Mouse (Mus musculus) gastrocnemius, postnatal 14 days (tissue): ENCODE results near the gene Zdhhc9. TPM values are rescaled to one million over a fixed set of nuclear protein-coding genes. Genes with fewer than 3 reads are reported as not detected.

Experiments
- DNase-seq: peaks from one replicate; pipeline ENCODE4 v3.0.0; 2021; ENCODE audit warnings: mixed read lengths
- intact Hi-C: fragments of 180-260 bp; cut with DNase I; formaldehyde crosslinking; loops from one replicate; pipeline ENCODE4 v1.15.1; 2025; ENCODE audit warnings: low total_unique reads
- total RNA-seq, 2 experiments: library from RNA; stranded (reverse); gene quantifications; 2 replicates each; pipeline ENCODE4 v1.2.3; 2021

Gene Zdhhc9
- total RNA-seq, 2 experiments from 2014 or later = 7.4 to 9.5 TPM

GRCm38 (mm10) chrX:48191261-48191660, 17.4 kb downstream of the Zdhhc9 start:
- intact Hi-C loops = no loop called here

GRCm38 (mm10) chrX:48184703-48185102, 24.0 kb downstream of the Zdhhc9 start:
- intact Hi-C loops = loop anchor here (10.0 kb wide), 1 partner anchor 80 kb away; no protein-coding TSS in a partner anchor

More at GRCm38 (mm10) chrX:48191261-48191660, 17.4 kb downstream of the Zdhhc9 start:
- no peak for DNase-seq

GRCm38 (mm10) chrX:48181844-48182243, 26.8 kb downstream of the Zdhhc9 start:
- intact Hi-C loops = loop anchor here (10.0 kb wide), 1 partner anchor 83 kb away; no protein-coding TSS in a partner anchor
- DNase-seq = no peak

More at GRCm38 (mm10) chrX:48184703-48185102, 24.0 kb downstream of the Zdhhc9 start:
- no peak for DNase-seq

- no peak for DNase-seq
- intact Hi-C loops = no loop called here
These were observed 38.3 kb downstream of the Zdhhc9 start for GRCm38 (mm10) chrX:48170368-48170767.

- DNase-seq = no peak
- intact Hi-C loops = no loop called here
These were observed 38.8 kb downstream of the Zdhhc9 start for GRCm38 (mm10) chrX:48169892-48170291.

- no peak for DNase-seq
- intact Hi-C loops = no loop called here
These were observed 50.3 kb downstream of the Zdhhc9 start for GRCm38 (mm10) chrX:48158229-48158919.

- intact Hi-C loops = no loop called here
These were observed 51.3 kb downstream of the Zdhhc9 start for GRCm38 (mm10) chrX:48157396-48157795.

GRCm38 (mm10) chrX:48155489-48155888, 53.2 kb downstream of the Zdhhc9 start:
- intact Hi-C loops = no loop called here
- DNase-seq = no peak

More at GRCm38 (mm10) chrX:48157396-48157795, 51.3 kb downstream of the Zdhhc9 start:
- no peak for DNase-seq

- DNase-seq = no peak
- intact Hi-C loops = no loop called here
These were observed 54.7 kb downstream of the Zdhhc9 start for GRCm38 (mm10) chrX:48153949-48154348.

GRCm38 (mm10) chrX:48153414-48153813, 55.3 kb downstream of the Zdhhc9 start:
- intact Hi-C loops = no loop called here
- DNase-seq = no peak

GRCm38 (mm10) chrX:48152106-48152505, 56.6 kb downstream of the Zdhhc9 start:
- intact Hi-C loops = no loop called here

GRCm38 (mm10) chrX:48147741-48148186, 60.9 kb downstream of the Zdhhc9 start:
- DNase-seq = no peak
- intact Hi-C loops = no loop called here

More at GRCm38 (mm10) chrX:48152106-48152505, 56.6 kb downstream of the Zdhhc9 start:
- no peak for DNase-seq

- intact Hi-C loops = no loop called here
- DNase-seq = no peak
These were observed 61.5 kb downstream of the Zdhhc9 start for GRCm38 (mm10) chrX:48147226-48147625.

GRCm38 (mm10) chrX:48146262-48146661, 62.4 kb downstream of the Zdhhc9 start, which contains the start of gene Sash3:
Sash3 (plus strand) TSS chrX:48146436.
- no peak for DNase-seq
- intact Hi-C loops = no loop called here

GRCm38 (mm10) chrX:48143415-48144335, 65.0 kb downstream of the Zdhhc9 start:
- intact Hi-C loops = no loop called here
- no peak for DNase-seq

GRCm38 (mm10) chrX:48141481-48141880, 67.2 kb downstream of the Zdhhc9 start:
- intact Hi-C loops = no loop called here
- no peak for DNase-seq

GRCm38 (mm10) chrX:48140286-48140877, 68.3 kb downstream of the Zdhhc9 start:
- intact Hi-C loops = no loop called here
- DNase-seq = no peak

GRCm38 (mm10) chrX:48139368-48140285, 69.1 kb downstream of the Zdhhc9 start:
- intact Hi-C loops = no loop called here
- DNase-seq = no peak
